Mouse (Mus musculus) embryonic facial prominence, embryonic 12.5 days (tissue): ENCODE data around the gene Rock2. TPM values are rescaled to one million over a fixed set of nuclear protein-coding genes. Genes with fewer than 3 reads are reported as not detected.

Experiments
- ATAC-seq: fragments of 200-750 bp; cut with Nextera tagmentation; 2 replicates; pipeline ENCODE4 v1.8.0; 2017; ENCODE audit not compliant: insufficient number of reproducible peaks, insufficient read depth, low FRiP score, low TSS enrichment
- H3K27ac ChIP-seq: fragments of 300-500 bp; sonication (generic); 2 replicates; pipeline ENCODE4 v1.5.1; 2016; ENCODE audit warnings: mild to moderate bottlenecking
- H3K27me3 ChIP-seq: fragments of 300-500 bp; sonication (generic); 2 replicates; pipeline ENCODE4 v1.6.1; 2016; ENCODE audit warnings: mild to moderate bottlenecking, moderate library complexity
- H3K36me3 ChIP-seq: fragments of 300-500 bp; sonication (generic); 2 replicates; pipeline ENCODE4 v1.6.1; 2016; ENCODE audit warnings: mild to moderate bottlenecking
- H3K4me1 ChIP-seq: fragments of 300-500 bp; sonication (generic); 2 replicates; pipeline ENCODE4 v1.6.1; 2016
- H3K4me2 ChIP-seq: fragments of 300-500 bp; sonication (generic); replicated peaks from 2 replicates; pipeline ENCODE4 v1.6.1; 2016; ENCODE audit warnings: mild to moderate bottlenecking, moderate library complexity
- H3K4me3 ChIP-seq: fragments of 300-500 bp; sonication (generic); 2 replicates; pipeline ENCODE4 v1.5.1; 2016; ENCODE audit warnings: mild to moderate bottlenecking
- H3K9ac ChIP-seq: fragments of 300-500 bp; sonication (generic); 2 replicates; pipeline ENCODE4 v1.6.1; 2016; ENCODE audit warnings: mild to moderate bottlenecking, moderate library complexity
- H3K9me3 ChIP-seq: fragments of 300-500 bp; sonication (generic); 2 replicates; pipeline ENCODE4 v1.6.1; 2016; ENCODE audit warnings: mild to moderate bottlenecking, moderate library complexity
- WGBS: fragments of 180-500 bp; shearing (Covaris S2); methylation state at CpG from one replicate; pipeline ENCODE4 v1.1.7; 2016; 5-methylcytosine and 5-hydroxymethylcytosine counted together
- polyA plus RNA-seq: library from polyadenylated mRNA; unstranded; fragments of >200 nt; fragmentation: Nextera tagmentation; extraction: Ambion mirVana; gene quantifications from 2 replicates; pipeline ENCODE4 v1.2.1, GENCODE M21; 2016

Rock2 gene
- polyA plus RNA-seq, 1 experiment from 2014 or later, result 18.9 TPM

DNA sequence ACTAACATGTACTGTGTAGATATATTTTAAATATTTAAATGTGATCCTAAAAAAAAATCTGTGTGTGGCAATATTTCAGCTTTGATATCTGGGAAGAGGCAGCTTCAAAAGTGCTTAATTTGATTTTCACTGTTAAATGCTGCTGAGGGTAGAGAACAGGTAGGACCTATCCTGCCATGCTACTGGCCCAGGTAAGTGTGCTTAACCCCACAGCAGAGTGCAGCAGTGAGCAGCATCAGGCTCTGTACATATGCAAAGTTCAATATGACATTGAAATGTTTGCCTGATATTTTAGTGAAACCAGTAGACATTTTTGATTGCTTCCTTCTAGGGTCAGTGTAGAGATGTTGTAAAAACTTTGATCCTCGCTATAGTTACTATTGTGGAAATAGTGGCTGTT, 91.1 kb downstream of the Rock2 start:
- H3K27ac ChIP-seq, result no peak overlapping the region
- H3K4me1 ChIP-seq, result no peaks in the 10 kb centered on the region
- H3K4me2 ChIP-seq, result no peak overlapping the region
- no peak overlapping the region for H3K9ac ChIP-seq
- H3K36me3 ChIP-seq, result peaks cover 11% of the 10 kb centered on the region; the same call in 1 of the 2 replicates
- H3K9me3 ChIP-seq, result no peaks in the 10 kb centered on the region
- 95% methylated on average over 1 of the region's 1 CpGs for WGBS
- no peak for ATAC-seq
- H3K4me3 ChIP-seq, result no peak overlapping the region
- H3K27me3 ChIP-seq, result no peaks in the 10 kb centered on the region

DNA sequence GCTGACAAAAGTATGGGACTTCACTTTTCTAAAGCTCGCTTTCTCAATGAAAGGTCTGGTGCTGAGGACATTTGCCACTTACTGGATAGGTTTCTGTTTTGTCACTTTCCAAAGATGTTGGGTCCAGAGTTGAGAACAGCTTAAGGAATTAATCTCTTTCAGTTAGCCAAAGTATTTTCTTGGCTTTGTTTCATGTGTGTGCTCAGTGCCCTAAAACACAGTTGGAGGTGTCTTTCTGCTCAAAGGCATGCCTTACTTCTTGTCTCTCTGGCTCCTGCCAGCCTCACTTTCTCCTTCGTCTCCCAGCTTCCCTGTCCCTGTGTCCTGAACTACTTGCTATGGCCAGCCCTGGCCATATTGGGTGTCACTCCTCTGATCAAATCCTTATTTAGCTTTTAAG, 96.7 kb downstream of the Rock2 start:
- no peaks in the 10 kb centered on the region for H3K27me3 ChIP-seq
- no peak overlapping the region for H3K4me3 ChIP-seq
- H3K9ac ChIP-seq, result no peak overlapping the region
- H3K36me3 ChIP-seq, result 0 out of 2 replicates have a peak, but pooled peaks cover 4% of the 10 kb centered on the region
- no peaks in the 10 kb centered on the region for H3K4me1 ChIP-seq
- no peak overlapping the region for H3K4me2 ChIP-seq
- H3K9me3 ChIP-seq, result no peaks in the 10 kb centered on the region
- ATAC-seq, result no peak
- WGBS, result 80% methylated on average over 2 of the region's 2 CpGs
- H3K27ac ChIP-seq, result no peak overlapping the region

DNA sequence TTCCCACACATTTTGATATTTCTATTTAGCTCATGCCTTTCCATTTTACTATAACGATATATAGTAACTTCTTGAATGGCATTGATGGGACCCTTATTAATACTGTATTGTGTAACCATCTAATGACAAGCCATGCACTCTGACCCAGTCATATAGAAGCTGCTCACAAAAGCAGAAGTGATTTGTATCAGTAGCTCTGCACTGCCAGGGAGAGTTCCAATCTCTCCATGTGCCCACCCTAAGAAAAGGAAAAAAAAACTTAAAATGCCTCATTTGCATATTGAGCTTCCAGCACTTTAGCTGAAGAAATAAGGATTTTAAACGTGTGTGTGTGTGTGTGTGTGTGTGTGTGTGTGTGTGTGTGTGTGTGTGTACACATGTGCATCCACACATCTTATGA, 97.7 kb downstream of the Rock2 start:
- no peak overlapping the region for H3K27ac ChIP-seq
- H3K4me3 ChIP-seq, result no peak overlapping the region
- no peaks in the 10 kb centered on the region for H3K9me3 ChIP-seq
- H3K9ac ChIP-seq, result no peak overlapping the region
- H3K27me3 ChIP-seq, result no peaks in the 10 kb centered on the region
- ATAC-seq, result no peak
- no peak overlapping the region for H3K4me2 ChIP-seq
- H3K4me1 ChIP-seq, result no peaks in the 10 kb centered on the region
- WGBS, result 81% methylated on average over 2 of the region's 2 CpGs
- 0 out of 2 replicates have a peak, but pooled peaks cover 4% of the 10 kb centered on the region for H3K36me3 ChIP-seq

GRCm38 (mm10) chr12:16994291-16994690, 99.6 kb downstream of the Rock2 start:
- no peaks in the 10 kb centered on the region for H3K9me3 ChIP-seq
- 98% methylated on average over 2 of the region's 2 CpGs for WGBS
- ATAC-seq, result no peak
- no peak overlapping the region for H3K27ac ChIP-seq
- peaks cover 9% of the 10 kb centered on the region; the same call in 1 of the 2 replicates for H3K27me3 ChIP-seq
- H3K4me2 ChIP-seq, result no peak overlapping the region
- H3K36me3 ChIP-seq, result 0 out of 2 replicates have a peak, but pooled peaks cover 4% of the 10 kb centered on the region
- no peak overlapping the region for H3K9ac ChIP-seq
- H3K4me3 ChIP-seq, result no peak overlapping the region
- 0 out of 2 replicates have a peak, but pooled peaks cover 9% of the 10 kb centered on the region for H3K4me1 ChIP-seq

GRCm38 (mm10) chr12:16996281-16996680, 101.6 kb downstream of the Rock2 start:
- Histone ChIP-seq H3K4me2 (no peak overlapping the region), H3K9me3 (no peaks in the 10 kb centered on the region), H3K4me3 (no peak overlapping the region), H3K36me3 (0 out of 2 replicates have a peak, but pooled peaks cover 4% of the 10 kb centered on the region), H3K27ac (no peak overlapping the region), H3K9ac (no peak overlapping the region), H3K4me1 (0 out of 2 replicates have a peak, but pooled peaks cover 10% of the 10 kb centered on the region), H3K27me3 (peaks cover 24% of the 10 kb centered on the region)
- ATAC-seq, result no peak
- 87% methylated on average over 5 of the region's 5 CpGs for WGBS

DNA sequence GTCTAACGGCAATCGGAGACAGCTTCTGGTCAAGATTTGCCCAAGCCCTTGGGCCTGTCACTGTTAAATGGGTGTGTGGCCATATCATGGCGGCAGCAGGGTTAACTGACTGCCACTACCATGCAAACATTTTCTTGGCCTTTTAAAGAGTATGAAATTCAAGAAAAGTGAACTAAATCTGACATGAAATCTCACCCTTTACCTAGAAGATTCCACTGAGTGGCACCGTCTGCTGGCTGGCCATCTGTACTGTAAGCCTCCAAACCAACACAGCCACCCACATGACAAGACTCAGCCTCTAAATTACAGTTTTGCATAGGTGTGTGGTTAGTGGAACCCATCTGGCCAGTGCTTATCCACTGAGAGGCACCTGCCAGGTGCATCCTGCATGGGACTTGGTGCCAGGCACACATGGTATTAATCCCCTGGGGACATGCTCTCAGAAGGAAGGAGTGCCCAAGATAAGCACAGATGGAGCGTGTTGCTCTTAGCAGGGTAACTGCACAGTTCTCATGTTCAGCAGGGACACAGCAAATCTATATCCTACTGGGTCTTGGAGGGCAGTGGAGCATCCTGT, 102.3 kb downstream of the Rock2 start:
- Histone ChIP-seq H3K4me2 (no peak overlapping the region), H3K9me3 (no peaks in the 10 kb centered on the region), H3K27me3 (peaks cover 29% of the 10 kb centered on the region), H3K9ac (no peak overlapping the region), H3K27ac (no peak overlapping the region), H3K4me1 (0 out of 2 replicates have a peak, but pooled peaks cover 10% of the 10 kb centered on the region), H3K4me3 (no peak overlapping the region), H3K36me3 (0 out of 2 replicates have a peak, but pooled peaks cover 4% of the 10 kb centered on the region)
- no peak for ATAC-seq
- WGBS, result 87% methylated on average over 5 of the region's 5 CpGs

- Histone ChIP-seq H3K4me1 (0 out of 2 replicates have a peak, but pooled peaks cover 10% of the 10 kb centered on the region), H3K9ac (peak overlapping the region; percentile 46; the same call in 1 of the 2 replicates), H3K9me3 (no peaks in the 10 kb centered on the region), H3K4me2 (peak overlapping the region; percentile 83), H3K36me3 (0 out of 2 replicates have a peak, but pooled peaks cover 4% of the 10 kb centered on the region), H3K4me3 (peak overlapping the region; percentile 53), H3K27ac (no peak overlapping the region), H3K27me3 (peaks cover 29% of the 10 kb centered on the region)
- 9% methylated on average over 10 of the region's 10 CpGs for WGBS
- no peak for ATAC-seq
These were observed 104.5 kb downstream of the Rock2 start for GRCm38 (mm10) chr12:16999146-16999545.

GRCm38 (mm10) chr12:16999739-17000497, 105.2 kb downstream of the Rock2 start, which contains the start of gene Pqlc3:
Gene Pqlc3 (minus strand): TSS chr12:17000408.
- H3K4me3 ChIP-seq, result peak within 1 kb of the TSS; percentile 53
- peak; percentile 94 for ATAC-seq
- peak within 1 kb of the TSS; percentile 83 for H3K4me2 ChIP-seq
- peak within 1 kb of the TSS; percentile 55; the same call in 1 of the 2 replicates for H3K27ac ChIP-seq
- no peaks in the 10 kb centered on the region for H3K9me3 ChIP-seq
- H3K4me1 ChIP-seq, result 0 out of 2 replicates have a peak, but pooled peaks cover 10% of the 10 kb centered on the region
- under 1% methylated on average over 56 of the region's 57 CpGs for WGBS
- H3K36me3 ChIP-seq, result 0 out of 2 replicates have a peak, but pooled peaks cover 4% of the 10 kb centered on the region
- peaks cover 29% of the 10 kb centered on the region for H3K27me3 ChIP-seq
- peak within 1 kb of the TSS; percentile 46 for H3K9ac ChIP-seq

GRCm38 (mm10) chr12:17000628-17001027, 105.9 kb downstream of the Rock2 start:
- peak overlapping the region; percentile 83 for H3K4me2 ChIP-seq
- peaks cover 29% of the 10 kb centered on the region for H3K27me3 ChIP-seq
- no peak for ATAC-seq

DNA sequence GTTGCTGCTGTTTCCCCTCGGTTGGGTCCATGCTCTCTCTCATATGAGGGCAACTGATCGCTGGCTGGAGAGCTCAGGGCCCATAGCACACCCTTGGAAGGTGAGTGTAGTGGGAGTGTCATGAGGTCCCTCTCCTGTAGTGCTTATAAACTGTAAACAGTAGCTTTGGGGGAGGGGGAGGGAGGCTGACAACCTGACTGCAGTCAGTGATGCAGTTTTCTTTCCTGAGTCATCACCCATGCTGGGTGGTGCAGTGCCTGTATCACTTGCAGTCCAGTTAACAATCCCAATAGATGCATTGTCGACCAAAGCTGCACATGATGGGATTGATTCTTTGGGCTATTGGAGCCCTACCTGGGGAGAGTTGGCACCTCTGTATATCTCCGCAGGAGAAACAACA, 106.5 kb downstream of the Rock2 start:
- Histone ChIP-seq H3K27ac (no peak overlapping the region), H3K4me2 (no peak overlapping the region), H3K9ac (no peak overlapping the region), H3K4me1 (0 out of 2 replicates have a peak, but pooled peaks cover 10% of the 10 kb centered on the region), H3K36me3 (no peaks in the 10 kb centered on the region), H3K9me3 (no peaks in the 10 kb centered on the region), H3K4me3 (no peak overlapping the region), H3K27me3 (peaks cover 29% of the 10 kb centered on the region)
- WGBS, result 43% methylated on average over 4 of the region's 4 CpGs
- no peak for ATAC-seq

More at GRCm38 (mm10) chr12:17000628-17001027, 105.9 kb downstream of the Rock2 start:
- Histone ChIP-seq H3K9me3 (no peaks in the 10 kb centered on the region), H3K36me3 (0 out of 2 replicates have a peak, but pooled peaks cover under 1% of the 10 kb centered on the region), H3K4me3 (no peak overlapping the region), H3K4me1 (0 out of 2 replicates have a peak, but pooled peaks cover 10% of the 10 kb centered on the region), H3K9ac (peak overlapping the region; percentile 46; the same call in 1 of the 2 replicates), H3K27ac (no peak overlapping the region)
- WGBS, result 47% methylated on average over 6 of the region's 6 CpGs

GRCm38 (mm10) chr12:17009466-17009865, 114.8 kb downstream of the Rock2 start:
- no peak overlapping the region for H3K9ac ChIP-seq
- no peaks in the 10 kb centered on the region for H3K9me3 ChIP-seq
- H3K4me2 ChIP-seq, result no peak overlapping the region
- no peak overlapping the region for H3K27ac ChIP-seq
- WGBS, result 92% methylated on average over 6 of the region's 6 CpGs
- peaks cover 7% of the 10 kb centered on the region; the same call in 1 of the 2 replicates for H3K4me1 ChIP-seq
- no peaks in the 10 kb centered on the region for H3K36me3 ChIP-seq
- H3K27me3 ChIP-seq, result no peaks in the 10 kb centered on the region
- no peak overlapping the region for H3K4me3 ChIP-seq
- no peak for ATAC-seq
